Mouse (Mus musculus) forebrain, embryonic 11.5 days (tissue): ENCODE measurements at regions not wholly inside any gene's neighbourhood (a gene's known extent, or its start where the extent isn't known, plus 50 kb on each side); places are given as distances from the start of the nearest gene placed in this dataset.

Experiments used
- ATAC-seq: fragments of 200-750 bp; cut with Nextera tagmentation; replicated peaks from 2 replicates; pipeline ENCODE4 v1.8.0; 2017; ENCODE audit warnings: moderate TSS enrichment; ENCODE audit not compliant: low FRiP score
- DNase-seq: peaks from one replicate; pipeline ENCODE4 v3.0.0-alpha.2; 2017; ENCODE audit warnings: low spot score
- H3K27ac ChIP-seq: fragments of 300-500 bp; sonication (generic); 2 replicates; pipeline ENCODE4 v1.5.1; 2014; ENCODE audit warnings: low read depth, low read length
- H3K27me3 ChIP-seq: fragments of 300-500 bp; sonication (generic); 2 replicates; pipeline ENCODE4 v1.6.1; 2014; ENCODE audit warnings: mild to moderate bottlenecking, low read length, mixed read lengths; ENCODE audit not compliant: control insufficient read depth, insufficient read depth
- H3K36me3 ChIP-seq: fragments of 300-500 bp; sonication (generic); 2 replicates; pipeline ENCODE4 v1.6.1; 2014; ENCODE audit warnings: mild to moderate bottlenecking, low read length, moderate library complexity, mixed read lengths; ENCODE audit not compliant: control insufficient read depth, insufficient read depth
- H3K4me1 ChIP-seq: fragments of 300-500 bp; sonication (generic); replicated peaks from 2 replicates; pipeline ENCODE4 v1.6.1; 2014; ENCODE audit warnings: low read length, mixed read lengths; ENCODE audit not compliant: control insufficient read depth, insufficient read depth
- H3K4me2 ChIP-seq: fragments of 300-500 bp; sonication (generic); 2 replicates; pipeline ENCODE4 v1.6.1; 2014; ENCODE audit warnings: low read depth, mild to moderate bottlenecking, low read length, moderate library complexity, mixed read lengths; ENCODE audit not compliant: severe bottlenecking
- H3K4me3 ChIP-seq: fragments of 300-500 bp; sonication (generic); 2 replicates; pipeline ENCODE4 v1.5.1; 2014; ENCODE audit warnings: low read depth, low read length
- H3K9ac ChIP-seq: fragments of 300-500 bp; sonication (generic); 2 replicates; pipeline ENCODE4 v1.6.1; 2014; ENCODE audit warnings: low read length
- H3K9me3 ChIP-seq: fragments of 300-500 bp; sonication (generic); 2 replicates; pipeline ENCODE4 v1.6.1; 2016; ENCODE audit warnings: low read length, mixed read lengths; ENCODE audit not compliant: control insufficient read depth
- WGBS: fragments of 180-500 bp; shearing (Covaris S2); extraction: QIAGEN DNeasy Blood & Tissue Kit; methylation state at CpG from one replicate; pipeline ENCODE4 v1.1.7; 2014; 5-methylcytosine and 5-hydroxymethylcytosine counted together

- H3K36me3 ChIP-seq = no peaks in the 10 kb centered on the region
- H3K4me1 ChIP-seq = no peaks in the 10 kb centered on the region
- no peak for DNase-seq
- H3K27me3 ChIP-seq = no peaks in the 10 kb centered on the region
- no peak for ATAC-seq
- no peak overlapping the region for H3K27ac ChIP-seq
- H3K4me2 ChIP-seq = no peak overlapping the region
- no peak overlapping the region for H3K4me3 ChIP-seq
- 78% methylated on average over 10 of the region's 10 CpGs for WGBS
- no peak overlapping the region for H3K9ac ChIP-seq
- H3K9me3 ChIP-seq = no peaks in the 10 kb centered on the region
These were observed 196.1 kb downstream of the Irs2 start for GRCm38 (mm10) chr8:10812060-10812670.

GRCm38 (mm10) chr8:10807040-10807439 is 201.2 kb downstream of the Irs2 start:
- no peak for ATAC-seq
- 90% methylated on average over 5 of the region's 5 CpGs for WGBS
- peaks cover 15% of the 10 kb centered on the region for H3K4me1 ChIP-seq

GRCm38 (mm10) chr8:10805405-10806151 is 202.7 kb downstream of the Irs2 start:
- Histone ChIP-seq H3K27ac (peak overlapping the region; percentile 54; the same call in 1 of the 2 replicates), H3K27me3 (no peaks in the 10 kb centered on the region), H3K4me2 (no peak overlapping the region; the same call in 1 of the 2 replicates), H3K4me1 (peaks cover 15% of the 10 kb centered on the region), H3K9me3 (no peaks in the 10 kb centered on the region), H3K9ac (peak overlapping the region; percentile 30; the same call in 1 of the 2 replicates), H3K4me3 (no peak overlapping the region), H3K36me3 (no peaks in the 10 kb centered on the region)
- 2% methylated on average over 20 of the region's 25 CpGs for WGBS
- DNase-seq (peak; percentile 64), ATAC-seq (peak; percentile 67)

More at GRCm38 (mm10) chr8:10807040-10807439, 201.2 kb downstream of the Irs2 start:
- Histone ChIP-seq H3K27ac (no peak overlapping the region), H3K9me3 (no peaks in the 10 kb centered on the region), H3K9ac (no peak overlapping the region), H3K4me3 (no peak overlapping the region), H3K36me3 (no peaks in the 10 kb centered on the region), H3K4me2 (no peak overlapping the region), H3K27me3 (no peaks in the 10 kb centered on the region)
- no peak for DNase-seq

GRCm38 (mm10) chr8:10804974-10805373 is 203.3 kb downstream of the Irs2 start:
- 47% methylated on average over 3 of the region's 3 CpGs for WGBS
- DNase-seq (no peak), ATAC-seq (no peak)
- H3K36me3 ChIP-seq = no peaks in the 10 kb centered on the region
- H3K4me1 ChIP-seq = peaks cover 15% of the 10 kb centered on the region
- no peak overlapping the region for H3K9ac ChIP-seq
- H3K27me3 ChIP-seq = no peaks in the 10 kb centered on the region
- no peak overlapping the region for H3K27ac ChIP-seq
- no peak overlapping the region for H3K4me2 ChIP-seq
- H3K4me3 ChIP-seq = no peak overlapping the region
- H3K9me3 ChIP-seq = no peaks in the 10 kb centered on the region

GRCm38 (mm10) chr8:10802003-10802402 is 206.3 kb downstream of the Irs2 start:
- no peak for DNase-seq

GRCm38 (mm10) chr8:10801580-10801979 is 206.7 kb downstream of the Irs2 start:
- H3K4me1 ChIP-seq = peaks cover 15% of the 10 kb centered on the region
- H3K4me2 ChIP-seq = no peak overlapping the region
- no peak overlapping the region for H3K4me3 ChIP-seq
- no peaks in the 10 kb centered on the region for H3K36me3 ChIP-seq
- ATAC-seq (no peak), DNase-seq (no peak)
- H3K27ac ChIP-seq = no peak overlapping the region
- H3K9me3 ChIP-seq = no peaks in the 10 kb centered on the region
- WGBS = 84% methylated on average over 5 of the region's 5 CpGs
- no peaks in the 10 kb centered on the region for H3K27me3 ChIP-seq
- no peak overlapping the region for H3K9ac ChIP-seq

More at GRCm38 (mm10) chr8:10802003-10802402, 206.3 kb downstream of the Irs2 start:
- Histone ChIP-seq H3K36me3 (no peaks in the 10 kb centered on the region), H3K27me3 (no peaks in the 10 kb centered on the region), H3K4me2 (no peak overlapping the region), H3K9me3 (no peaks in the 10 kb centered on the region), H3K9ac (no peak overlapping the region), H3K4me3 (no peak overlapping the region), H3K4me1 (peaks cover 15% of the 10 kb centered on the region), H3K27ac (no peak overlapping the region)
- no peak for ATAC-seq

- Histone ChIP-seq H3K27ac (no peak overlapping the region), H3K9ac (no peak overlapping the region), H3K4me2 (no peak overlapping the region), H3K4me3 (no peak overlapping the region), H3K36me3 (no peaks in the 10 kb centered on the region), H3K9me3 (no peaks in the 10 kb centered on the region), H3K4me1 (peaks cover 7% of the 10 kb centered on the region), H3K27me3 (no peaks in the 10 kb centered on the region)
- DNase-seq (no peak), ATAC-seq (no peak)
- WGBS = 75% methylated on average over 1 of the region's 1 CpGs
These were observed 209.8 kb downstream of the Irs2 start for GRCm38 (mm10) chr8:10798444-10798843.

- H3K27me3 ChIP-seq = no peaks in the 10 kb centered on the region
- peak overlapping the region; percentile 82 for H3K27ac ChIP-seq
- no peak overlapping the region for H3K9ac ChIP-seq
- no peak overlapping the region for H3K4me2 ChIP-seq
- no peak overlapping the region for H3K4me3 ChIP-seq
- H3K4me1 ChIP-seq = peaks cover 7% of the 10 kb centered on the region
- no peaks in the 10 kb centered on the region for H3K9me3 ChIP-seq
- peak; percentile 87 for ATAC-seq
- no peaks in the 10 kb centered on the region for H3K36me3 ChIP-seq
- DNase-seq = peak; percentile 72
- WGBS = 12% methylated on average over 10 of the region's 10 CpGs
These were observed 213.7 kb downstream of the Irs2 start for GRCm38 (mm10) chr8:10794367-10795189.
